Mouse (Mus musculus): Measurements from ENCODE around the gene Meis1.

- no peak for TF ChIP-seq CTCF (IDR thresholded peaks at IDR 0.05)
- TF ChIP-seq EP300 (IDR thresholded peaks at IDR 0.05), result no peak
Observed at GRCm38 (mm10) chr11:19010396-19010811, 8.4 kb downstream of the Meis1 start.

All from lung, postnatal 0 days (tissue).